Mouse (Mus musculus): ENCODE measurements around the gene Gabpb2. TPM values are rescaled to one million over a fixed set of nuclear protein-coding genes. Genes with fewer than 3 reads are reported as not detected.

Gene Gabpb2
- polyA plus RNA-seq, 1 experiment from 2014 or later: 8.9 TPM

DNA sequence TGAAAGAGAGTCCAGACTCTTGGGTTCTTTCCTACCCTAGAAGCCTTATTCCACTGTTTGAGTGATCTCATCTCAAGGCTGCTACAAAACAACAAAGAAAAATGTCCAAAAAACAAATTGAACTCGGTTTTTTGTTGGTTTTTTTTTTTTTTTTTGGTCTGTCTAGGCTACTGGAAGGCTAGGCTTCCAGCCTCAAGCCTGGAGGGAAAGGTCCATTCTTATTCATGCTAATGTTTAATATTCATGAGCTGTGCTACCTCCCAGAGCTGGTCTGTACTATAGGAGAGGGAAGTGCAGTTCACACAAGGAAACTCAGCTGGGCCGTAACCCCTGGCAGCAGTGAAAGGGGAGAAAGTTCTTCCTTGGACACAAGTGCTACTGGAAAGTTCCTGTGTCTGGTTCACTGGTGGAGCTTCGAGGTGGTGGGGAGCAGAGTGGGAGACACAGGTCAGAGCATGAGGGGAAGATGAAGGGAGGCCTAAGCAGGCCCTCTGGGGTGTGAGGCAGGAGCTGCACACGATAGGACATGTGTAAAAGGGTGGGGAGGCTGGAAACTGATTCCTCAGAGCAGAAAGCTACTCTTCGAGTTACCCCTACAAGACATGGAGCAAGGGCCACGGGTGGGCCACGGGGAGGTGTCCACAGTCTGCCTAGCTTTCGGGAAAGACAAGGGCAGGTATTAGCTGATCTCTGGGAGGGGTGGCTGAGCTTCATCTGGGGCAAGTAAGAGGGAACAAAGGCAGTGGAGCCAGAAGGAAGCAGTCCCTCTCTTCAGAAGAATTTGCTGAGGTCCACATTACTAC is 13.0 kb upstream of the Gabpb2 start:
- 32% methylated on average over 8 of the region's 8 CpGs for WGBS
- ATAC-seq (ENCODE audit: insufficient number of reproducible peaks, low FRiP score, low TSS enrichment, low read depth): no peak

DNA sequence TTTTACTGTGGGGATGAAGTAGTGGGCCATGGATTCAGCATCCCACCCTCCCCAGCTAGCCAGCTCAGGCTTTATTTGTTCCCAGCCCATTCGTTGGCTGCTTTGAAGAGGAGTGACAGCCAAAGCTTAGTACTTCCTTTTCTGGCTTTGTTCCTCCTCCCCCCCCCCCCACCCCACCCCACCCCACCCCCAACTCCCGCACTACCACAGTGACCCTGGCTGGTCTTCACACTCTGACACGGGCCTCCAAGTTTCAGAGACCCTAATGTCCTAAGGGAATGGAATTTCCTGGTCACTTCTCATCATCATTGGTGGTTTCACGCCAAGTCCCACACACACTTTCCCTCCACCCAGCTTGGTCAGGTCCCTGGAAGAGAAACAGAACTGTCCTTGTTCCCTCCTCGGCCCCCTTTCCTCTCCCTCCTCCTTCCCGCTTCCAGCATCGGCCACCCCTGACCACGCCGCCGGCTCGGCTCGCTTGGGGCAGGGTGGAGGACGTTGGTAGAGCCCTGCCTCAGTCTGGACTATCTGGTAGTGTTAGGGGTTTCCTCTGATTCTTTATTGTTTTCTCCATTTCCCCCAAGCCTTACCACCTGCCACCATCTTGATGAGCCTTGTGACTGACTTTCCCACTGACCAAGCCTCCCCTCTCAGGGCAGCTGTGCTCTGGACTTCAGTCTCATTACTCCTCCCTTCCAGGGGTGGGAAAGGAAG is 12.2 kb upstream of the Gabpb2 start:
- ATAC-seq (ENCODE audit: insufficient number of reproducible peaks, low FRiP score, low TSS enrichment, low read depth): no peak
- WGBS: 2% methylated on average over 13 of the region's 13 CpGs
- H3K27me3 ChIP-seq: no peaks in the 10 kb centered on the region

More for the DNA sequence above, 13.0 kb upstream of the Gabpb2 start:
- Histone ChIP-seq H3K4me2 (replicated peaks) (peak overlapping the region; percentile 76), H3K4me3 (replicated peaks) (peak overlapping the region; percentile 89), H3K9me3 (replicated peaks) (no peaks in the 10 kb centered on the region), H3K27ac (replicated peaks) (peak overlapping the region; percentile 99), H3K27me3 (no peaks in the 10 kb centered on the region), H3K9ac (peak overlapping the region; percentile 40), H3K4me1 (peaks cover 33% of the 10 kb centered on the region), H3K36me3 (peaks cover 42% of the 10 kb centered on the region)

DNA sequence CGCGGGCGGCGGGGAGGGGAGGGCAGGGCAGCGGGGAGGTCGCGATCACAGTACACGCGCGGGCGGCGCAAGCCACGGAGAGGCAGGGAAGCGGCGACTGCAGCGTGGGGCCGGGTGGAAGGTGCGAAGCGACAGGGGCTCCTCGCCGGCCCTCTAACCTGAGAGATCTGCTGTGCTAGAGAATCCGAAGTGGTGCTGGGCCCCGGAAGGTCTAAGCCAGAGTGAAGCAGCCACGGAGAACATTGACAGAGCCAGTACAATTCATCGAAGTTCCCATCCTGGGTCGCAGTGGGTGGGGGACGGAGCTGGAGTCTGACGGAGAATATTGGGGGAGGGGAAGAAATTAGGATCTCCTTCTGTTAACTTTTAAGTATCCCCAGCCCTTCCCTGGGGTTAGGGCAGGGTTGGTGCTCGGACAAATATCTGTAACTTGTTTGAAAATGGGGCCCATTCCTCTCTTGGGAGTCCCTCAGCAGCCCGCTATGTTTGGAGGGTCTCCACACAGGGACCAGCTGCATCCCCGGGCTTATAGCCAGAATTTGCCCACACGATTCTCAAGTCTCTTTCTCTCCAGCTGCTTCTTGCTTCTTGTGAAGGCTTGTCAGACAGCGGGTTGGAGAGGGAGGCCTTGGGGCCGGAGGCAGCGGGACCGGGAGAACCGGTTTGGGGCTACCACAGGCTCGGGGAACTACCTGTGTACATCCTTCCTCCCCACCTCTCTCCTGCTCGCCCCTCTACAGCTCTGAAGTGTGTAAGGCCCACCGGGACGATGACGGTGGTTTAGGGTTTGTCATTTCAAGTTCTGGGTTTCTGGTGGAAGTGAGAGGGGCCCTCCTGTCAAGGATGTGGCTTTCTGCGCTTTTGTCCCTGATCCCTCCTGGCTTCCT is 11.4 kb upstream of the Gabpb2 start:
- Histone ChIP-seq H3K4me3 (replicated peaks) (peak overlapping the region; percentile 89), H3K36me3 (peaks cover 34% of the 10 kb centered on the region), H3K9ac (peak overlapping the region; percentile 91), H3K4me1 (peaks cover 36% of the 10 kb centered on the region), H3K4me2 (replicated peaks) (peak overlapping the region; percentile 76), H3K9me3 (replicated peaks) (no peaks in the 10 kb centered on the region), H3K27ac (replicated peaks) (peak overlapping the region; percentile 99), H3K27me3 (no peaks in the 10 kb centered on the region)
- peak; percentile 8 for ATAC-seq (ENCODE audit: insufficient number of reproducible peaks, low FRiP score, low TSS enrichment, low read depth)
- under 1% methylated on average over 40 of the region's 43 CpGs for WGBS

More for the DNA sequence above, 12.2 kb upstream of the Gabpb2 start:
- peak overlapping the region; percentile 99 for H3K27ac ChIP-seq (replicated peaks)
- H3K4me2 ChIP-seq (replicated peaks): peak overlapping the region; percentile 76
- peak overlapping the region; percentile 91 for H3K9ac ChIP-seq
- H3K9me3 ChIP-seq (replicated peaks): no peaks in the 10 kb centered on the region
- H3K4me1 ChIP-seq: peaks cover 33% of the 10 kb centered on the region
- peak overlapping the region; percentile 89 for H3K4me3 ChIP-seq (replicated peaks)
- H3K36me3 ChIP-seq: peaks cover 36% of the 10 kb centered on the region

DNA sequence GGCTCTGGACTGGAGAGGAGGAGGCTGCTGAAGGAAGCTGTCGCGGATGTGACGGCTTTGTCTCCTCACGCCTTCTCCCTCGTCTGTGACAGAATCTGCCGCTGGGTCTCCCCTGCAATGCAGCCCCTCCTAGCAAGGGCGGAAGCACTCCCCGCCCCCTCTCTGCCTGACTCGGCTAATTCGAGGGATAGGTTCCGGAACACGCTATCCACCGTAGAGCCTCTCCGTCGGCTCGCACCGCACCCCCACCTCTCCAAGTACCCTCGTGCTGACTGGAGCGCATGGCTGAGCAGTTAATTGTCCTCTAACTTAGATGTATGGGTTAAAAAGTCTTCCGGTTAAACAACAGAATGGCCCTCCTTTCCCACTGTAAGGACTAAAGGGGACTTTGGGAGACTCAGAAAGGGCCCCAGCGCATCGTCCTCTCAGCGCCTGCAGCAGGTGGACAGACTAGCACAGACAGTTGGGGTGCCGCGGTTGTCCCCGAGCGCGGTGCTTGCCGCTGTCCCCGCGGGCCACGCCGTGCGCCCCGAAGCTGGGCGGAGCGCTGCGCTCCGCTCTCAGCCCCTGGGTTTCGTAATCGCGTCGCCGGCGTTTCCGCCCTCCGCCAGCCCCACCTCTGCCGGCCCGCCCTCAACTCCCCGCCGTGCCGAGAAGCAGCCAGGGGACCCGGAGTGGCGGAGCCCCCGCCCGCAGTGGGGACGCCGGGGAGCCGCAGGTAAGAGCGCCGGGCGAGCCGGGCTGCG is 10.6 kb upstream of the Gabpb2 start, which contains the start of gene Cdc42se1:
Gene Cdc42se1, plus strand, starts transcription at position 585 of the 746 bp plus-strand sequence.
- H3K9ac ChIP-seq: peak within 1 kb of the TSS; percentile 91
- H3K4me1 ChIP-seq: peaks cover 37% of the 10 kb centered on the region

DNA sequence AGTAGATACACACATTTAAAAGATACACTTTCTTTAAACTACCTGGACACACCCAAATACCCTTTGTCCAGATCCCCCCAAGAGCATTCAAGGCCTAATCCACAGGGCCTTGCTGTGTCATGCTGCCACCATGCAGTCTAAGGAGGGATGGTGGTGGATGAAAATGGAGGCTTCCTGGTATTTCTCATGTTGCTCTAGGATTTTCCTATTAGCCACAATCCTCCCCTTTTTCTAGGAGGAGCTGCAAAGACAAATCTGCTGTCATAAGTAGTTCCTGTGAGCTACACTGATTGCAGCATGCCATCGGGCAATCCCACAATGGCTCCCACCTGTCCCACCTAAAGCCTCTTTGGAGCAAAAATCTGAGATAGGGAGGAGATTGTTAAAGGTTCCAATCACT is 9.5 kb upstream of the Gabpb2 start:
- H3K9ac ChIP-seq: peak overlapping the region; percentile 91; the same call in 1 of the 2 replicates
- H3K4me1 ChIP-seq: peaks cover 39% of the 10 kb centered on the region
- WGBS: 3% methylated on average over 1 of the region's 1 CpGs
- peaks cover 33% of the 10 kb centered on the region for H3K36me3 ChIP-seq
- H3K27ac ChIP-seq (replicated peaks): peak overlapping the region; percentile 99
- H3K9me3 ChIP-seq (replicated peaks): no peaks in the 10 kb centered on the region
- no peak for ATAC-seq (ENCODE audit: insufficient number of reproducible peaks, low FRiP score, low TSS enrichment, low read depth)
- peak overlapping the region; percentile 76 for H3K4me2 ChIP-seq (replicated peaks)
- H3K4me3 ChIP-seq (replicated peaks): peak overlapping the region; percentile 89
- no peaks in the 10 kb centered on the region for H3K27me3 ChIP-seq

More for the DNA sequence above, 10.6 kb upstream of the Gabpb2 start, which contains the start of gene Cdc42se1:
- no peaks in the 10 kb centered on the region for H3K9me3 ChIP-seq (replicated peaks)
- under 1% methylated on average over 62 of the region's 64 CpGs for WGBS
- peak within 1 kb of the TSS; percentile 76 for H3K4me2 ChIP-seq (replicated peaks)
- peak within 1 kb of the TSS; percentile 99 for H3K27ac ChIP-seq (replicated peaks)
- peak; percentile 89 for ATAC-seq (ENCODE audit: insufficient number of reproducible peaks, low FRiP score, low TSS enrichment, low read depth)
- peaks cover 33% of the 10 kb centered on the region for H3K36me3 ChIP-seq
- no peaks in the 10 kb centered on the region for H3K27me3 ChIP-seq
- H3K4me3 ChIP-seq (replicated peaks): peak within 1 kb of the TSS; percentile 89

DNA sequence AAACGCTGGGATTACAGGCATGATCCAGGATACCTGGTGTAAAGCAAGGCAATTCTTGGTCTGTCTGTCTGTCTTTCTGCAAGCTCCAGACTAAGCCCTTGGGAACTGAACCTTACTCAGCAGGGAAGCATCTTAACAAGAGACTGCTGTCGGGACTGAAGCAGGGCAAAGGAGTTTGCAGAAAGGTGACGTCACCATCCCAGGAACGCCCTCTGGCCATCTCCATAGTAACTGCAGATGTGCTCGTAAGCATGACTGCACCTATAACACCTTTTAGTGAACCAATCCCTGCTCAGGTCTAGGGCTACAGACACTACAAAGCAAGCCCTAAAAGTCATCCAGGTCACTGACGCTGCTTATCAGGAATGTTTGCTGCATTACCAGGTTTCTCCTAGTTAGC is 6.6 kb upstream of the Gabpb2 start:
- H3K9me3 ChIP-seq (replicated peaks): no peaks in the 10 kb centered on the region
- no peak overlapping the region for H3K4me3 ChIP-seq (replicated peaks)
- H3K27ac ChIP-seq (replicated peaks): no peak overlapping the region
- ATAC-seq (ENCODE audit: insufficient number of reproducible peaks, low FRiP score, low TSS enrichment, low read depth): no peak
- H3K9ac ChIP-seq: no peak overlapping the region
- no peaks in the 10 kb centered on the region for H3K27me3 ChIP-seq
- H3K36me3 ChIP-seq: peaks cover 50% of the 10 kb centered on the region
- H3K4me1 ChIP-seq: peaks cover 18% of the 10 kb centered on the region
- H3K4me2 ChIP-seq (replicated peaks): no peak overlapping the region
- 40% methylated on average over 6 of the region's 6 CpGs for WGBS

DNA sequence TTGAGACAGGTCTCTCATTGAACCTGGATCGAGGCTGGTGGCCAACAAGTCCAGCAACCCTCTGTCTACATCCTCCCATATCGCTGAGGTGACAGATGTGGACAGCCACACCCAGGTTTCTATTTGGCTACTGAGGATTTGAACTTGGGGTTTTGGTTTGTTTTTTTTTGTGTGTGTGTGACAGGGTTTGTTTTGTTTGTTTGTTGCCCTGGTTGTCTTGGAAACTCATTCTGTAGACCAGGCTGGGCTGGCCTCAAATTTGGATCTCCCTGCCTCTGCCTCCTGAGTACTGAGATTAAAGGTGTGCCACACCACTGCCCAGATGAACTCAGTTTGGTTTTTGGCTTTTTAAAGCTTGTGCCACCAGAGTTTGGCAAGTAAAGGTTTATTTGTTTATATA is 5.3 kb upstream of the Gabpb2 start:
- Histone ChIP-seq H3K27me3 (no peaks in the 10 kb centered on the region), H3K27ac (replicated peaks) (no peak overlapping the region), H3K4me1 (peaks cover 23% of the 10 kb centered on the region), H3K4me3 (replicated peaks) (no peak overlapping the region), H3K9me3 (replicated peaks) (no peaks in the 10 kb centered on the region), H3K36me3 (peaks cover 51% of the 10 kb centered on the region), H3K9ac (no peak overlapping the region), H3K4me2 (replicated peaks) (no peak overlapping the region)
- ATAC-seq (ENCODE audit: insufficient number of reproducible peaks, low FRiP score, low TSS enrichment, low read depth): no peak
- 97% methylated on average over 2 of the region's 2 CpGs for WGBS

DNA sequence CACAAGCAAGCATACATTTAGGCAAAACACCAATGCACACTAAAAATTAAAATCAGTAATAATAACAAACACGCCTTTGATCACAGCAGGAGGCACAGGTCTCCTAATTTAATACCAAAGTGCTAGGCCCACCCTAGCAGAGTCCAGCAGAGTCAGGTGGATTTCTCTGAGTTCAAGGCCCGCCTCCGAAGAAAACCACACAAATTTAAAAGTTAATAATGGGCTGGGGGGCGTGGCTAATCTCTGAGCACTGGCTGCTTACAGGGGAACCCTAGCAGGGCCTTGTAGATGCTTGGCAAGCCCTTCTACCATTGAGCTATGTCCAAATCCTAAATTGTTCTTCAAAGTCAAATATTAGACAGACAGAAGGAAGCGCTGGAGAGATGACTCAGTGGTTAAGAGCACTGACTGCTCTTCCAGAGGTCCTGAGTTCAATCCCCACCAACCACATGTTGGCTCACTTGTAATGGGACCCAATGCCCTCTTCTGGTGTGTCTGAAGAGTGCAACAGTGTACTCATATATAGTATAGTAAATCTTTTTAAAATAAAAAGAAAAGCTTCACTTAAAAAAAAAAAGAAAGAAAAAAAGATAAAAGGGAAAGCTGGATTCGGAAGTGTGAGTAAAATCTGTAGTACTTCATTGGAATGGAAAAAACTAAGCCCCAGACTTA is 886 bp upstream of the Gabpb2 start:
- Histone ChIP-seq H3K4me1 (peaks cover 14% of the 10 kb centered on the region), H3K4me2 (replicated peaks) (peak overlapping the region; percentile 53), H3K9ac (no peak overlapping the region), H3K27ac (replicated peaks) (peak overlapping the region; percentile 100; the same call in 1 of the 2 replicates), H3K36me3 (peaks cover 50% of the 10 kb centered on the region), H3K9me3 (replicated peaks) (no peaks in the 10 kb centered on the region), H3K27me3 (no peaks in the 10 kb centered on the region), H3K4me3 (replicated peaks) (peak overlapping the region; percentile 76)
- no peak for ATAC-seq (ENCODE audit: insufficient number of reproducible peaks, low FRiP score, low TSS enrichment, low read depth)
- WGBS: 75% methylated on average over 6 of the region's 6 CpGs

DNA sequence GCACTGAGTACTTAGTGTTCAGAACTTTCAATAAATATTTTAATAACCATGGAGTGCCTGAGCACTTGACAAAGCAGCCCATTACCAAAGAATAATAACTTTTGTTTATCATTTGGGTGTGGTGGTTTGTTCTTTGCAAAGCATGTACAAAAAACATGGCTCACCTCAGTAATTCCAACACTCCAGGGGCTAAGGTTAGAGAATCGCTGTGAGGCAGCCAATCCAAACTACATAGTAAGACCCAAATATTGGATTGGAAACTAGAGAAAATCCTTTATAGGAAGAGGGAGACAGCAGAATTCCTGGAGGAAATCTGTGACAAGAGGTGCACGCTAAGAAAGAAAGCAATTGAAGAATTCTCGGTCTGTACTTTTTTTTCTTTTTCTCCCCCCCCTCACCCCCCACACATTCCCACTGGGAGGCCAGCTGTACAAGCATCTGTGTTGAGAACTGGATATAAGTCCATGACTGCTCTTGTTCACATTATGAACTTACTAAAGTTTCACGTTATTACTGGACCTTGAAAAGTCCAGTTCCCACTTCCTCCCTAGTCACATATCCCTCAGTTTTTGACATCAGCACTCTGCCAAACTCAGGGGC is 961 bp downstream of the Gabpb2 start:
- Histone ChIP-seq H3K4me2 (replicated peaks) (peak overlapping the region; percentile 53), H3K36me3 (peaks cover 36% of the 10 kb centered on the region), H3K27ac (replicated peaks) (peak overlapping the region; percentile 100), H3K4me1 (peaks cover 12% of the 10 kb centered on the region), H3K27me3 (no peaks in the 10 kb centered on the region), H3K9me3 (replicated peaks) (no peaks in the 10 kb centered on the region), H3K4me3 (replicated peaks) (peak overlapping the region; percentile 76), H3K9ac (peak overlapping the region; percentile 92)
- peak; percentile 49; the same call in 1 of the 2 replicates for ATAC-seq (ENCODE audit: insufficient number of reproducible peaks, low FRiP score, low TSS enrichment, low read depth)
- 12% methylated on average over 4 of the region's 4 CpGs for WGBS
